Mouse (Mus musculus): ENCODE measurements around the gene Rbm45. TPM values are rescaled to one million over a fixed set of nuclear protein-coding genes. Genes with fewer than 3 reads are reported as not detected.

Rbm45 gene
- polyA plus RNA-seq, 1 experiment from 2014 or later, result 24.0 TPM

DNA sequence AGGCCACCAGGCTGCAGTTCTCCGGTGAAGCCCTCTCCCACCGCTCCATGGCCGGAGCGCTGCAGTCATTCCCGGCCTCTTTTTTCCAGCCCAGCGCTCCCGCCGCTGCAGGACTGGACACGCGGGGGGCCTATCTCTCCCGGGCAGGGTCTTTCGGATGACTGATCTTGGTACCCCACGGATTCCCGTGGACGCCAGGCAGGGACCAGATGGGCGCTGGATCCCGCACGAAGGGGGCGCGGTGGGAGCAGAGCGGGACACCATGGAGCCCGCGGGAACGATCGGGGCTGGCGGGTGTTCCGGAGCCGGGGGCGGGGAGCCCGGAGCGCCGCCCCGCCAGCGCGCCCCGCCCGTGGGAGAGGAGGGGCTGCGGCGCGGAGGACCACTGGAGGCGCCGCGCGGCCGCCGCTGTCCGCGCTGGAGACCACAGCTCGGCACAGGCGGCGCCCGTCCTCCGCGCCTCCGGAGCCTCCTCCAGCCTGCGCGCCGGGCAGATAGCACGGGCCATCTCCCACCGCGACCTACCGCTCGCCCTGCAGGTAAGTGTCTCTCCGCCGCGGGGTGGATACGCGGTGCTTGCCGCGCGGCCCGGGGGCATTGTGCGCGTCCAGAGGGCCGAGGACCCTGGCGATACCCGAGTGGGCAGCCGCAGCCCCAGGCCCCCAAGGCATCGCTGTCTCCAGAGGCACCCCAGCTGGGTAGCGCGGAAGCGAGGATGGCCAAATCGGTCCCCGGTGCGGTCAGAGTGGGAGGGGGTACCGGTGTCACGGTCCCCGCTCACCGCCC, 36.6 kb downstream of the Rbm45 start, which contains the start of gene Osbpl6:
TSS of gene Osbpl6 (plus strand) at position 358 of the 786 bp plus-strand sequence.
- under 1% methylated on average over 82 of the region's 89 CpGs for WGBS
- H3K4me3 ChIP-seq (replicated peaks), result peak within 1 kb of the TSS; percentile 72
- H3K27me3 ChIP-seq, result peaks cover 33% of the 10 kb centered on the region
- peak within 1 kb of the TSS; percentile 85 for H3K27ac ChIP-seq
- H3K36me3 ChIP-seq, result no peaks in the 10 kb centered on the region
- H3K4me2 ChIP-seq (replicated peaks), result peak within 1 kb of the TSS; percentile 85
- peaks cover 19% of the 10 kb centered on the region for H3K4me1 ChIP-seq (replicated peaks)
- H3K9ac ChIP-seq (replicated peaks), result peak within 1 kb of the TSS; percentile 83
- H3K9me3 ChIP-seq, result no peaks in the 10 kb centered on the region
- peak; percentile 92 for ATAC-seq

DNA sequence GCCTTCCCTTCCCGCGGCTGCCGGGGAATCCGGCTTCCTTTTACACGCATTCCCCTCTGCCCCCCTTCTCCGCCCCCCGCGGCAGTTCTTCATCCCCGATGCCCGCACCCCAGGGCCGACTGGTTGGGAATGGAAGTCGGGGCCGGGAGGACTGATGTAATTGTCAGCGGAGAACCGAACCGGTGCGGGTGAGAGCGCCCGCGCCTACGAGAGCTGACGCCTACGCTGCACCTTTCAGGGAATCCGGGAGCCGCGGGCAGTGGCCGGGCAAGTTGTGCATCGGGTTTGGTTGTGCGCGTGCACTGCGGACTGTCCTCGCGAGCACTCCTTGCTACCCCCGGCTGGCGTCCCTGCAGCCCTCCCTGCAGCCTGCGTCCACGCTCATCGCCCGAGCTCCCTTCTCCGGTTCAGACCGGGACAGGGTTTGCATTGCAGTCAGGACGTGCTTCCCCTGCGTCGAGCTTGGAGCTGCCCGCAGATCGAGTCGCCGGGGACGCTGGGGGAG, 37.2 kb downstream of the Rbm45 start:
- Histone ChIP-seq H3K27me3 (peaks cover 32% of the 10 kb centered on the region), H3K9me3 (no peaks in the 10 kb centered on the region), H3K9ac (replicated peaks) (peak overlapping the region; percentile 83), H3K4me1 (replicated peaks) (peaks cover 19% of the 10 kb centered on the region), H3K4me2 (replicated peaks) (peak overlapping the region; percentile 85), H3K4me3 (replicated peaks) (peak overlapping the region; percentile 72), H3K36me3 (no peaks in the 10 kb centered on the region), H3K27ac (peak overlapping the region; percentile 85)
- WGBS, result under 1% methylated on average over 47 of the region's 49 CpGs
- ATAC-seq, result peak; percentile 71

DNA sequence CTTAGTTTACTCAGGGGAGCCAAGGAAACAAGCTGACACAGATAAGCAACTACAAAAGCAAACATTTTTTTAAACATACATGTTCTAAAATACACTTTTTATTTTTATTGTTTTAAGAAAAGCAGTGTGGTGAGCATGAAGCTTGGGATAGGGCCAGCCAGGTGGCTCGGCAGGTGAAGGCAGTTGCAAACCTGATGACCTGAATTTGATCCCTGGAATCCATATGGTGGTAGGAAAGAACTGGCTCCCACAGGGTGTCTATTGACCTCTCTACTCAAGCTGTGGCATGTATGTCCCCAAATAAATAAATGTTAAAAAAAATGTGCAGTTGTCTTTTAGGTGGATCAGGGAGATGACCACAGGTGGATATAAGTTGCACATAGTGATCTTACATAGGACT, 39.7 kb downstream of the Rbm45 start:
- Histone ChIP-seq H3K4me2 (replicated peaks) (no peak overlapping the region), H3K27ac (no peak overlapping the region), H3K9me3 (no peaks in the 10 kb centered on the region), H3K36me3 (no peaks in the 10 kb centered on the region), H3K4me3 (replicated peaks) (no peak overlapping the region), H3K27me3 (peaks cover 7% of the 10 kb centered on the region), H3K4me1 (replicated peaks) (peaks cover 15% of the 10 kb centered on the region), H3K9ac (replicated peaks) (no peak overlapping the region)
- WGBS, result 95% methylated on average over 1 of the region's 1 CpGs
- no peak for ATAC-seq

DNA sequence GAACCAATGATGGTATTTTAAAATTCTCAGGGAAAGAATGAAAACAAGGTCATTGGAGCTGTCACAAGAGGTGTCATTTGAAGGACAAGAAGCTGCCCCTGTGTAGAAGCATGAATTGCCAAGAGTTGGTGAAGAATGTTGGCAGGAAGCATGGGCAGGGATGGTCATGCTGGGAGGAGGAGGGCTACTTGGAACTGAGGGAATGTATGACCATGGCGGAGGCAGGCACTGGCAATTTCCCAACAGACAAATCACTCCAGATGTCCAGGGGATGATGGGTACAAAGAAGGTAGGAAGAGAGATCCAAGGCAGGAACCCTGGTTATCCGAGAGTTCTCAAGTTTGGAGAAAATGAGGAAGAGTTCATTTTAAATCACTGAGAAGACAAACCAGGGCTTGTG, 40.2 kb downstream of the Rbm45 start:
- no peak for ATAC-seq
- Histone ChIP-seq H3K4me1 (replicated peaks) (peaks cover 11% of the 10 kb centered on the region), H3K27ac (no peak overlapping the region), H3K9ac (replicated peaks) (no peak overlapping the region), H3K36me3 (no peaks in the 10 kb centered on the region), H3K4me3 (replicated peaks) (no peak overlapping the region), H3K27me3 (peaks cover 2% of the 10 kb centered on the region; the same call in 1 of the 2 replicates), H3K4me2 (replicated peaks) (no peak overlapping the region), H3K9me3 (no peaks in the 10 kb centered on the region)
- 96% methylated on average over 2 of the region's 2 CpGs for WGBS

DNA sequence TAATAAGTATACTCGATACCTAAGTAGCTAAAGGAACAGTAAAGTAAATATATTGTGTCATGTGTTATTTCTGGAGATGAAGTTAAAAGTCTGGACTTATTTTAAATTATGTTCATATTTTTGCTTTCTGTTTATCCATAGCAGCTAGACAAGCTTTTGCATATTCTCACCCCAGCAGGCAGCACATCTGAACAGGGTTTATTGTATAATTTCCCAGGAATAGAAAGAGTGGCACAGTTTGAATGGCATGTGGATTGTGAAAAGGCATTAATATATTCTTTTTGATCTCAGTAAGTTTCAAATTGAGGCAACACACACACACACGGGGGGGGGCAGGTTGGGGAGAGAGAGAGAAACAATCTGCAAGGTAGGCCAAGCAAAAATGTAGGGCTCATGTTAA, 43.1 kb downstream of the Rbm45 start:
- Histone ChIP-seq H3K4me3 (replicated peaks) (no peak overlapping the region), H3K4me1 (replicated peaks) (no peaks in the 10 kb centered on the region), H3K9me3 (no peaks in the 10 kb centered on the region), H3K36me3 (no peaks in the 10 kb centered on the region), H3K4me2 (replicated peaks) (no peak overlapping the region), H3K9ac (replicated peaks) (no peak overlapping the region), H3K27ac (no peak overlapping the region), H3K27me3 (peaks cover 1% of the 10 kb centered on the region; the same call in 1 of the 2 replicates)
- ATAC-seq, result no peak
- WGBS, result 68% methylated on average over 2 of the region's 2 CpGs

DNA sequence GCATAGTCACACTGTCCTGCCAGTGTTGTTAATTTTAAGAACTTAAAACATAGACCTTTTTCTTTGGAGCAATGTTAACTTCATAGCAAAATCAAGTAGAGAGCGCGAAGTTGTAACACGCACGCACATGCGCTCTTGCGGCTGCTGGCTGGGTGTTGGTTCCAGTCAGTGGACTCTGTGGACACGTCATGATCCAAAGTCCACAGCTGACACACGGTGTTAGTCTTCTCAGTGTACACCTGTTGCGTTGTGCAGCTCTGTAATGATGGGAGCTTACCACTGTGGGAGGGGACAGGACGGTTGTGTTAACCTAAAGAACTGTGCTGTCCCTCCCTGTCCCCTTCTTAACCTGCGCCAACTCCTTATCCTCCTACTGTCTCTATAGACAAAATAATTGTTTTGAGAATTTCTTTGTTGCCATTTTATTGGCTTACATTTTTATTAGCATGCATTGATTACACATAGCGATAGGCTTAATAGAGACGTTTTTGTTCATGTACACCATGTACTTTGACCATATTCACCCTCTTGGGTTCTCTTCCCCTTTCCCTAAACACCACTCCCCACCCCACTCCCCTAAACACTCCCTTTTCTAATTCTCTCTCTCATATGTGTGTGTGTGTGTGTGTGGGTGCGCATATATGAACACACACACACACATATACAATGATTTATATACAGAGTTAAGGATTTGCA, 47.8 kb downstream of the Rbm45 start:
- no peaks in the 10 kb centered on the region for H3K9me3 ChIP-seq
- no peak for ATAC-seq
- no peaks in the 10 kb centered on the region for H3K4me1 ChIP-seq (replicated peaks)
- no peak overlapping the region for H3K9ac ChIP-seq (replicated peaks)
- no peak overlapping the region for H3K4me3 ChIP-seq (replicated peaks)
- no peak overlapping the region for H3K27ac ChIP-seq
- no peak overlapping the region for H3K4me2 ChIP-seq (replicated peaks)
- peaks cover 21% of the 10 kb centered on the region for H3K27me3 ChIP-seq
- WGBS, result 92% methylated on average over 14 of the region's 14 CpGs
- no peaks in the 10 kb centered on the region for H3K36me3 ChIP-seq

DNA sequence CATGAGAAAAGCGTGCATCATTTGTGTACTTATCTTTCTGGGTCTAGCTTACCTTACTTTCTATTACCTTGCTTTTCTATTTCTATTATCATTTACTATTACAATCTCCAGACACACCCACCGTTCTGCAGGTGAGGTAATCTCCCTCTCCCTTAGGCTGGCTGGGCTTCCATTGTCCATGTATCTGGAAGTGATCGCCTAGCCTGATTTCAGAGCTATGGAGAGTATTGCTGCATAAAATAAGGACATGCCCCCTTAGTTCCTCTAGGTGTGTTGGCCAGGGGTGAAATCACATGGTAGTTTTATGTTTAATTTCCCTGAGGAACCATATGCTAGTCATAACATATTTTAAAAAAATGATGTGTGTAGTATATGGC, 48.3 kb downstream of the Rbm45 start:
- H3K4me2 ChIP-seq (replicated peaks), result no peak overlapping the region
- H3K4me1 ChIP-seq (replicated peaks), result no peaks in the 10 kb centered on the region
- no peak overlapping the region for H3K9ac ChIP-seq (replicated peaks)
- no peaks in the 10 kb centered on the region for H3K36me3 ChIP-seq
- no peak for ATAC-seq
- H3K4me3 ChIP-seq (replicated peaks), result no peak overlapping the region
- no peak overlapping the region for H3K27ac ChIP-seq
- H3K27me3 ChIP-seq, result peaks cover 23% of the 10 kb centered on the region
- 91% methylated on average over 3 of the region's 3 CpGs for WGBS
- H3K9me3 ChIP-seq, result no peaks in the 10 kb centered on the region

DNA sequence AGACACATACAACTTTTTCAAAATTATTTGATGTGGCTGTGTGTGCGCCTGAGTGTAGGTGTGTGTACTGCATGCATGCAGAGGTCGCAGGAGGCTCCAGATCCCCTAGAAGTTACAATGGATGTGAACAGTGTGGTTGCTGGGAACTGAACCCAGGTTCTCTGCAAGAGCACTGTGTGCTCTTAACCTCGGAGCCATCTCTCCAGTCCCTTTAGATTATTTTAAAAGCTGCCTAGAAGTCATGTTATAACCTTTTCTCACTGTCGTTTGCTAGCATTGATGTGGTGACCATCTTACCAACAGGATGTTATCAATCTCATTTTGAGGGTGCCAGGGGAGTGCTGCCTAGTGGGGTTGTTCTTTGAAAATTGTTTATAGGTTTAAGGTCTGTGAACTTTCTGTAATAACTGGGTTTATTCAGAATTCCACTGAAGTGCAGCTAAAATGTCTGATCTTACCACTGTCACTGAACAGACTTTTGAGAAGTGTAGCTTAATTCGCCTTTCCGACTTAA, 51.7 kb downstream of the Rbm45 start:
- WGBS, result 85% methylated on average over 6 of the region's 6 CpGs
- no peaks in the 10 kb centered on the region for H3K36me3 ChIP-seq
- no peak overlapping the region for H3K4me2 ChIP-seq (replicated peaks)
- no peak overlapping the region for H3K27ac ChIP-seq
- no peaks in the 10 kb centered on the region for H3K9me3 ChIP-seq
- 0 out of 2 replicates have a peak, but pooled peaks cover 4% of the 10 kb centered on the region for H3K4me1 ChIP-seq (replicated peaks)
- H3K4me3 ChIP-seq (replicated peaks), result no peak overlapping the region
- peaks cover 36% of the 10 kb centered on the region for H3K27me3 ChIP-seq
- no peak for ATAC-seq
- no peak overlapping the region for H3K9ac ChIP-seq (replicated peaks)

DNA sequence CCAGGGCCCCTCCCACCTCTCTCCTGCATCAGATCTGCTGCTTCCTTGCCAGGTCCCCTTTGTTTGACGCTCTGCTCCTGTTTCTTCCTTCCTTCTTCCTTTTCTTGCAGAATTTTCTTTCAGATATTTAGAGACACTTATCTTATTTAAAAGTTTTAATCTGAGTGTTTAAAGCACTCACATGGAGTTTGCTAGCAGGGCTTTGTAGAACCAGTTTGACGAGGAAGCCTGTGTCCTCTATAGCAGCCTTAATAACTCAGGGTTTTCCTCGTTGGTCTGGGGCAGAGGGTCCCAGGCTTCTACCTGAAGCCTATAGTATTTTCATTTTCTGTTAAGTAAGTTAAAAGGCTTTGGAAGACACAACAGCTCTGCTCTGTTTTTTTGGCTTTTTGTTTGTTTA, 57.0 kb downstream of the Rbm45 start:
- Histone ChIP-seq H3K4me1 (replicated peaks) (0 out of 2 replicates have a peak, but pooled peaks cover 8% of the 10 kb centered on the region), H3K27ac (no peak overlapping the region), H3K36me3 (no peaks in the 10 kb centered on the region), H3K4me2 (replicated peaks) (no peak overlapping the region), H3K9me3 (no peaks in the 10 kb centered on the region), H3K27me3 (peaks cover 31% of the 10 kb centered on the region), H3K4me3 (replicated peaks) (no peak overlapping the region), H3K9ac (replicated peaks) (no peak overlapping the region)
- 69% methylated on average over 3 of the region's 3 CpGs for WGBS
- no peak for ATAC-seq

DNA sequence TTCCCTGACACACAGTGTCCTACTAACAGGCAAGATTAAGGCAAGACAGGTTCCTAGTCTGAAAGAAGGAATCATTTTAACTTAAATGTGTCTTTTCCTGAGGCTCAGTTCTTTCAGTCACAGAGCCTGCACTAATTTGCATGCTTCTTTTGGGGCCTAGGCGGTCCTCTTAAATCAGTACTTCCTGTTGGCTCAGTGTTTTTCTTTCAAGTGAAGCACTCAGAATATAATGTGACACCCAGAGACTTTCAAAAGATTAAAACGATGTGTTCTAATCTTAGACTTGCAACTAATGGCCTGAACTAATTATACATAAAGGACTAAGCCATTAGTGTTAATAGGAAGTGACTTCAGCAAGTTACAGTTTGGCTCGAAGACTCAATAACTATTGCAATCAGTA, 59.5 kb downstream of the Rbm45 start:
- ATAC-seq, result no peak
- 71% methylated on average over 3 of the region's 3 CpGs for WGBS

DNA sequence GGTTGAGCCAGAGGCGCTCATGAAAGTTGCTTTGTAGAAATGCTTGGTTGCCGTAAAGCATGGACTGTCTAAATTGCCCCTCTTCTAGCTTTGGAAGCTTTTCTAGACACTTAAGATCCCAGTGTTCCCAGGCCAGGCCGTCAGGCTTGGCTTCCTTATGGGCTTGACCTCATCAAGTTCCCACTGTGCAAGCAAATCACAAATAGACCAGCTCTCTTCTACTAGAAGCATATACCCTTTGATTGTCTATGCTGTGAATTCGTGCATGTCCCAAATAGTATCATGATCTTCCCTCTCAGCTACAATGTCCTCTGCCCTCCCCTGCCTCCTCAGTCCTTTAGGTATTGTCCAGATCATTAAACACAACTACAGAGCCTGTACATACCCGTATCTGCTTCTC, 60.1 kb downstream of the Rbm45 start:
- H3K4me1 ChIP-seq (replicated peaks), result 0 out of 2 replicates have a peak, but pooled peaks cover 4% of the 10 kb centered on the region
- no peak for ATAC-seq
- no peak overlapping the region for H3K9ac ChIP-seq (replicated peaks)

More for the DNA sequence above, 59.5 kb downstream of the Rbm45 start:
- H3K9me3 ChIP-seq, result no peaks in the 10 kb centered on the region
- H3K27me3 ChIP-seq, result peaks cover 19% of the 10 kb centered on the region
- no peak overlapping the region for H3K27ac ChIP-seq
- H3K36me3 ChIP-seq, result no peaks in the 10 kb centered on the region
- no peak overlapping the region for H3K4me3 ChIP-seq (replicated peaks)
- no peak overlapping the region for H3K4me2 ChIP-seq (replicated peaks)
- H3K4me1 ChIP-seq (replicated peaks), result 0 out of 2 replicates have a peak, but pooled peaks cover 4% of the 10 kb centered on the region
- H3K9ac ChIP-seq (replicated peaks), result no peak overlapping the region

DNA sequence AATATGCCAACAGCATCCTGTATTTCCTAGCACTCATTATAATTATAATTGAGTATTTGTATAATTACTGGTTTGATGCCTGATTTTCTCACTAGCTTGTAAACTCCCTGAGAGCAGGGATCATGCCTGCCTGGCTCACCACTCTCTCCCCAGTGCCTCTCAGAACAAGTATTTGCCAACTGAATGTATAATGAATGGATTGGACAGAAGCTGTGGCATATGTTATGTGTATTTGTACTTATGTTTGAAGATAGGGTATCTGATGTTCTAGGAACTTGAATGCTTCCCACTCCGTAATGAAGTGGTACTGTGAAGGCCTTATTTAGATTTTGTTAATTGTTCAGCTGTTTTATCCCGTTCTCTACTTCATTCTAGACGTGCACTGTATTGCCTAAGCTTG, 60.8 kb downstream of the Rbm45 start:
- ATAC-seq, result no peak
- Histone ChIP-seq H3K4me3 (replicated peaks) (no peak overlapping the region), H3K4me2 (replicated peaks) (no peak overlapping the region), H3K9me3 (no peaks in the 10 kb centered on the region), H3K27ac (no peak overlapping the region), H3K9ac (replicated peaks) (no peak overlapping the region), H3K36me3 (no peaks in the 10 kb centered on the region), H3K27me3 (peaks cover 14% of the 10 kb centered on the region), H3K4me1 (replicated peaks) (0 out of 2 replicates have a peak, but pooled peaks cover 4% of the 10 kb centered on the region)
- 89% methylated on average over 3 of the region's 3 CpGs for whole genome bisulfite sequencing

More for the DNA sequence above, 60.1 kb downstream of the Rbm45 start:
- WGBS, result 79% methylated on average over 5 of the region's 5 CpGs
- Histone ChIP-seq H3K4me3 (replicated peaks) (no peak overlapping the region), H3K27ac (no peak overlapping the region), H3K27me3 (peaks cover 14% of the 10 kb centered on the region), H3K9me3 (no peaks in the 10 kb centered on the region), H3K4me2 (replicated peaks) (no peak overlapping the region), H3K36me3 (no peaks in the 10 kb centered on the region)

All from midbrain, embryonic 13.5 days (tissue).